ENCODE assay signal across 8 mouse cellular contexts in genomic region chr19:5794771-5795576, GRCm38 (mm10). TPM values are rescaled to one million over a fixed set of nuclear protein-coding genes. Genes with fewer than 3 reads are reported as not detected.
DNase-seq lines count a peak whose midpoint lies in the region; ATAC-seq and TF ChIP-seq lines count a peak whose summit lies in the region.

No protein-coding gene starts in this region.

- no peak overlapping the region for H3K4me3 ChIP-seq in testis, adult 2 months (ENCODE audit: control insufficient read depth, low read depth, low read length)
- no peak overlapping the region for H3K4me3 ChIP-seq in heart, postnatal 0 days (ENCODE audit: low read depth, low read length)
- H3K4me3 ChIP-seq in limb, embryonic 14.5 days (replicated peaks; ENCODE audit: low read length) = no peak overlapping the region

- no peak for DNase-seq in testis, postnatal 14 days (ENCODE audit: low spot score)
- peak; percentile 50 for DNase-seq in embryo, embryonic 11 days
- peak; percentile 69 for DNase-seq in heart, postnatal 0 days (ENCODE audit: low spot score)
- no peak for DNase-seq in limb, embryonic 14.5 days (ENCODE audit: low spot score)
- peak; percentile 65 for DNase-seq in naive thymus-derived CD4-positive, alpha-beta T cell, adult 2 months (ENCODE audit: low read depth)
- no peak for DNase-seq in urinary bladder, postnatal 25 days (ENCODE audit: low spot score)
- DNase-seq in spleen, adult 18-20 months = no peak

- no peaks in the 10 kb centered on the region for H3K27me3 ChIP-seq in testis, adult 2 months (ENCODE audit: control insufficient read depth, insufficient read depth, low read length)
- H3K27me3 ChIP-seq in heart, postnatal 0 days (ENCODE audit: control insufficient read depth, insufficient read depth, low read length) = no peaks in the 10 kb centered on the region
- no peaks in the 10 kb centered on the region for H3K27me3 ChIP-seq in limb, embryonic 14.5 days (ENCODE audit: control insufficient read depth, insufficient read depth, low read length)

- no peaks in the 10 kb centered on the region for H3K9me3 ChIP-seq in heart, postnatal 0 days (replicated peaks; ENCODE audit: control insufficient read depth, low read length)
- no peaks in the 10 kb centered on the region for H3K9me3 ChIP-seq in limb, embryonic 14.5 days (ENCODE audit: control insufficient read depth, low read length)

- H3K9ac ChIP-seq in heart, postnatal 0 days (replicated peaks; ENCODE audit: low read depth, low read length) = peak overlapping the region; percentile 100; the same call in 1 of the 2 replicates
- no peak overlapping the region; the same call in 1 of the 2 replicates for H3K9ac ChIP-seq in limb, embryonic 14.5 days (ENCODE audit: low read depth, low read length, severe bottlenecking)

- H3K4me2 ChIP-seq in heart, postnatal 0 days (ENCODE audit: low read depth, low read length) = no peak overlapping the region; the same call in 1 of the 2 replicates
- 0 out of 2 replicates have a peak overlapping the region, but pooled peaks have one; percentile 3 for H3K4me2 ChIP-seq in limb, embryonic 14.5 days (replicated peaks; ENCODE audit: low read depth, low read length, severe bottlenecking)

- 0 out of 2 replicates have a peak, but pooled peaks have one; percentile 1 for TF ChIP-seq CTCF in testis, adult 2 months (IDR thresholded peaks at IDR 0.05; ENCODE audit: control insufficient read depth, insufficient read depth, insufficient replicate concordance, low read depth, low read length)
- no peak for TF ChIP-seq CTCF in heart, postnatal 0 days (IDR thresholded peaks at IDR 0.05; ENCODE audit: low read depth)

- H3K27ac ChIP-seq in testis, adult 2 months (ENCODE audit: control insufficient read depth, insufficient read depth, low read depth, low read length) = peak overlapping the region; percentile 24; the same call in 1 of the 2 replicates
- peak overlapping the region; percentile 82 for H3K27ac ChIP-seq in heart, postnatal 0 days (ENCODE audit: low read depth)
- no peak overlapping the region; the same call in 1 of the 2 replicates for H3K27ac ChIP-seq in limb, embryonic 14.5 days (replicated peaks; ENCODE audit: low read depth, low read length)

- TF ChIP-seq EP300 in heart, postnatal 0 days (IDR thresholded peaks at IDR 0.05; ENCODE audit: low read depth) = peak; percentile 79

- TF ChIP-seq POLR2A in testis, adult 2 months (IDR thresholded peaks at IDR 0.05; ENCODE audit: control insufficient read depth, low read depth, low read length) = peak; percentile 41; the same call in 1 of the 2 replicates
- TF ChIP-seq POLR2A in limb, embryonic 14.5 days (IDR thresholded peaks at IDR 0.05; ENCODE audit: borderline replicate concordance, extremely low read depth, insufficient read depth, insufficient read length) = no peak

- peak; percentile 45 for ATAC-seq in heart, postnatal 0 days (ENCODE audit: insufficient read depth, low read depth)
- ATAC-seq in limb, embryonic 14.5 days (ENCODE audit: low FRiP score, low read depth) = 0 out of 2 replicates have a peak, but pooled peaks have one; percentile 2

- 21% methylated on average over 5 of the region's 5 CpGs for WGBS in heart, postnatal 0 days
- WGBS in limb, embryonic 14.5 days = 42% methylated on average over 5 of the region's 5 CpGs

- peaks cover 2% of the 10 kb centered on the region for H3K4me1 ChIP-seq in testis, adult 2 months (ENCODE audit: control insufficient read depth, insufficient read depth, low read length)
- no peaks in the 10 kb centered on the region for H3K4me1 ChIP-seq in heart, postnatal 0 days (ENCODE audit: control insufficient read depth, insufficient read depth)
- peaks cover 13% of the 10 kb centered on the region; the same call in 1 of the 2 replicates for H3K4me1 ChIP-seq in limb, embryonic 14.5 days (ENCODE audit: control insufficient read depth, insufficient read depth, low read length)

- peaks cover 4% of the 10 kb centered on the region for H3K36me3 ChIP-seq in testis, adult 2 months (ENCODE audit: control insufficient read depth, insufficient read depth, low read length)
- H3K36me3 ChIP-seq in heart, postnatal 0 days (replicated peaks; ENCODE audit: control insufficient read depth, insufficient read depth, low read length) = peaks cover 47% of the 10 kb centered on the region
- H3K36me3 ChIP-seq in limb, embryonic 14.5 days (ENCODE audit: control insufficient read depth, insufficient read depth, low read length) = peaks cover 51% of the 10 kb centered on the region

RNA-seq across cellular contexts. Expression of gene Scyl1, which starts 23.8 kb away (rescaled TPM):
- 43.1 and 46.7 TPM in 2 replicates for polyA plus RNA-seq in testis, adult 2 months (2012; rRNA removed)
- total RNA-seq in heart, postnatal 0 days (2014; rRNA removed; ENCODE audit: low replicate concordance) = 78.0 and 82.4 TPM in 2 replicates
- 46.1 and 47.1 TPM in 2 replicates for polyA plus RNA-seq in heart, postnatal 0 days (2015; fragmentation: Nextera tagmentation; extraction: Ambion mirVana)
- 152 and 186 TPM in 2 replicates for polyA plus RNA-seq in limb, embryonic 14.5 days (2012; rRNA removed)
- 78.4 and 81.1 TPM in 2 replicates for polyA plus RNA-seq in limb, embryonic 14.5 days (2014; fragmentation: Nextera tagmentation; extraction: Ambion mirVana)

RNA-seq across cellular contexts. Expression of gene Ltbp3, which starts 54.3 kb away (rescaled TPM):
- polyA plus RNA-seq in testis, adult 2 months (2012; rRNA removed) = 7.6 and 8.1 TPM in 2 replicates
- 60.0 and 73.4 TPM in 2 replicates for total RNA-seq in heart, postnatal 0 days (2014; rRNA removed; ENCODE audit: low replicate concordance)
- polyA plus RNA-seq in heart, postnatal 0 days (2015; fragmentation: Nextera tagmentation; extraction: Ambion mirVana) = 15.4 and 16.3 TPM in 2 replicates
- polyA plus RNA-seq in limb, embryonic 14.5 days (2012; rRNA removed) = 341 and 441 TPM in 2 replicates
- polyA plus RNA-seq in limb, embryonic 14.5 days (2014; fragmentation: Nextera tagmentation; extraction: Ambion mirVana) = 99.8 and 103 TPM in 2 replicates

Comparison
In these comparisons a context has a peak if more than half of its experiments do, and no peak if none do; other contexts are left out.
1. DNase-seq: peak in embryo, embryonic 11 days (single experiment), heart, postnatal 0 days (single experiment) and naive thymus-derived CD4-positive, alpha-beta T cell, adult 2 months (single experiment); none in testis, postnatal 14 days (single experiment), limb, embryonic 14.5 days (single experiment), urinary bladder, postnatal 25 days (single experiment) and spleen, adult 18-20 months (0 of 2).